Mouse (Mus musculus): ENCODE data around the gene Eif3l. TPM values are rescaled to one million over a fixed set of nuclear protein-coding genes. Genes with fewer than 3 reads are reported as not detected.

The Eif3l gene
- total and polyA plus RNA-seq, 3 experiments: 63.9 to 90.3 (median 69.2) TPM

GRCm38 (mm10) chr15:79110031-79110430, 35.1 kb downstream of the Eif3l start:
- Histone ChIP-seq H3K36me3 (ENCODE audit: control insufficient read depth, insufficient read depth, low read length) (no peaks in the 10 kb centered on the region), H3K4me3 (peak overlapping the region; percentile 94), H3K9ac (ENCODE audit: low read depth, low read length) (peak overlapping the region; percentile 100), H3K27me3 (ENCODE audit: control insufficient read depth, insufficient read depth, low read length) (no peaks in the 10 kb centered on the region), H3K4me1 (ENCODE audit: control insufficient read depth, insufficient read depth, low read length) (peaks cover 10% of the 10 kb centered on the region), H3K79me2 (replicated peaks; ENCODE audit: control insufficient read depth, insufficient read depth, low read length) (peaks cover 7% of the 10 kb centered on the region), H3K27ac (peak overlapping the region; percentile 97)
- DNase-seq: no peak
- intact Hi-C loops (cut with DNase I): loop anchor here (2.0 kb wide), 1 partner anchor 17 kb away; no protein-coding TSS in a partner anchor
- WGBS: 13% methylated on average over 9 of the region's 9 CpGs
- no peak for TF ChIP-seq EP300 (IDR thresholded peaks at IDR 0.05; ENCODE audit: insufficient read depth, low read depth, low read length)
- no peak for TF ChIP-seq POLR2A (IDR thresholded peaks at IDR 0.05; ENCODE audit: insufficient read depth, low read depth, low read length)
- TF ChIP-seq CTCF (IDR thresholded peaks at IDR 0.05): no peak

GRCm38 (mm10) chr15:79110528-79110927, 35.5 kb downstream of the Eif3l start:
- TF ChIP-seq CTCF (IDR thresholded peaks at IDR 0.05) (no peak), POLR2A (IDR thresholded peaks at IDR 0.05; ENCODE audit: insufficient read depth, low read depth, low read length) (no peak), EP300 (IDR thresholded peaks at IDR 0.05; ENCODE audit: insufficient read depth, low read depth, low read length) (no peak)
- Histone ChIP-seq H3K9ac (ENCODE audit: low read depth, low read length) (peak overlapping the region; percentile 100), H3K79me2 (replicated peaks; ENCODE audit: control insufficient read depth, insufficient read depth, low read length) (peaks cover 7% of the 10 kb centered on the region), H3K27me3 (ENCODE audit: control insufficient read depth, insufficient read depth, low read length) (no peaks in the 10 kb centered on the region), H3K4me3 (peak overlapping the region; percentile 94), H3K36me3 (ENCODE audit: control insufficient read depth, insufficient read depth, low read length) (no peaks in the 10 kb centered on the region), H3K27ac (peak overlapping the region; percentile 97), H3K4me1 (ENCODE audit: control insufficient read depth, insufficient read depth, low read length) (peaks cover 12% of the 10 kb centered on the region)
- 69% methylated on average over 2 of the region's 2 CpGs for WGBS
- no peak for DNase-seq
- intact Hi-C loops (cut with DNase I): loop anchor here (2.0 kb wide), 1 partner anchor 16 kb away; no protein-coding TSS in a partner anchor

GRCm38 (mm10) chr15:79111774-79112173, 36.8 kb downstream of the Eif3l start:
- Histone ChIP-seq H3K79me2 (replicated peaks; ENCODE audit: control insufficient read depth, insufficient read depth, low read length) (peaks cover 7% of the 10 kb centered on the region), H3K27ac (peak overlapping the region; percentile 67), H3K4me3 (no peak overlapping the region), H3K27me3 (ENCODE audit: control insufficient read depth, insufficient read depth, low read length) (no peaks in the 10 kb centered on the region), H3K36me3 (ENCODE audit: control insufficient read depth, insufficient read depth, low read length) (no peaks in the 10 kb centered on the region), H3K4me1 (ENCODE audit: control insufficient read depth, insufficient read depth, low read length) (peaks cover 12% of the 10 kb centered on the region), H3K9ac (ENCODE audit: low read depth, low read length) (peak overlapping the region; percentile 40)
- DNase-seq: peak in 1 of 2 experiments; percentile 57
- intact Hi-C loops (cut with DNase I): loop anchor here (2.0 kb wide), 1 partner anchor 15 kb away; no protein-coding TSS in a partner anchor
- no peak for TF ChIP-seq CTCF (IDR thresholded peaks at IDR 0.05)
- peak; percentile 37; the same call in 1 of the 2 replicates for TF ChIP-seq POLR2A (IDR thresholded peaks at IDR 0.05; ENCODE audit: insufficient read depth, low read depth, low read length)
- TF ChIP-seq EP300 (IDR thresholded peaks at IDR 0.05; ENCODE audit: insufficient read depth, low read depth, low read length): 0 out of 2 replicates have a peak, but pooled peaks have one; percentile 37
- 54% methylated on average over 4 of the region's 4 CpGs for WGBS

- peaks cover 2% of the 10 kb centered on the region for H3K79me2 ChIP-seq (replicated peaks; ENCODE audit: control insufficient read depth, insufficient read depth, low read length)
- TF ChIP-seq EP300 (IDR thresholded peaks at IDR 0.05; ENCODE audit: insufficient read depth, low read depth, low read length): 0 out of 2 replicates have a peak, but pooled peaks have one; percentile 9
- no peak for TF ChIP-seq POLR2A (IDR thresholded peaks at IDR 0.05; ENCODE audit: insufficient read depth, low read depth, low read length)
- intact Hi-C loops (cut with DNase I): no loop called here
- no peak overlapping the region for H3K27ac ChIP-seq
- DNase-seq: no peak
- H3K4me3 ChIP-seq: no peak overlapping the region
- H3K27me3 ChIP-seq (ENCODE audit: control insufficient read depth, insufficient read depth, low read length): no peaks in the 10 kb centered on the region
- H3K9ac ChIP-seq (ENCODE audit: low read depth, low read length): no peak overlapping the region
- H3K4me1 ChIP-seq (ENCODE audit: control insufficient read depth, insufficient read depth, low read length): peaks cover 10% of the 10 kb centered on the region
- no peaks in the 10 kb centered on the region; the same call in 1 of the 2 replicates for H3K36me3 ChIP-seq (ENCODE audit: control insufficient read depth, insufficient read depth, low read length)
- WGBS: 12% methylated on average over 5 of the region's 5 CpGs
These were observed 40.3 kb downstream of the Eif3l start for GRCm38 (mm10) chr15:79115276-79115675.

GRCm38 (mm10) chr15:79119491-79119890, 44.5 kb downstream of the Eif3l start:
- DNase-seq: no peak
- intact Hi-C loops (cut with DNase I): no loop called here

GRCm38 (mm10) chr15:79122119-79122518, 47.1 kb downstream of the Eif3l start:
- Histone ChIP-seq H3K4me3 (no peak overlapping the region), H3K27me3 (ENCODE audit: control insufficient read depth, insufficient read depth, low read length) (no peaks in the 10 kb centered on the region), H3K27ac (peak overlapping the region; percentile 15; the same call in 1 of the 2 replicates), H3K9ac (ENCODE audit: low read depth, low read length) (no peak overlapping the region), H3K79me2 (replicated peaks; ENCODE audit: control insufficient read depth, insufficient read depth, low read length) (no peaks in the 10 kb centered on the region), H3K4me1 (ENCODE audit: control insufficient read depth, insufficient read depth, low read length) (peaks cover 9% of the 10 kb centered on the region; the same call in 1 of the 2 replicates), H3K36me3 (ENCODE audit: control insufficient read depth, insufficient read depth, low read length) (peaks cover 2% of the 10 kb centered on the region; the same call in 1 of the 2 replicates)
- 58% methylated on average over 4 of the region's 4 CpGs for WGBS
- no peak for DNase-seq
- TF ChIP-seq POLR2A (IDR thresholded peaks at IDR 0.05; ENCODE audit: insufficient read depth, low read depth, low read length) (no peak), EP300 (IDR thresholded peaks at IDR 0.05; ENCODE audit: insufficient read depth, low read depth, low read length) (no peak), CTCF (IDR thresholded peaks at IDR 0.05) (no peak)
- intact Hi-C loops (cut with DNase I): no loop called here

More at GRCm38 (mm10) chr15:79119491-79119890, 44.5 kb downstream of the Eif3l start:
- Histone ChIP-seq H3K27me3 (ENCODE audit: control insufficient read depth, insufficient read depth, low read length) (no peaks in the 10 kb centered on the region), H3K4me1 (ENCODE audit: control insufficient read depth, insufficient read depth, low read length) (peaks cover 13% of the 10 kb centered on the region), H3K9ac (ENCODE audit: low read depth, low read length) (no peak overlapping the region), H3K36me3 (ENCODE audit: control insufficient read depth, insufficient read depth, low read length) (peaks cover 2% of the 10 kb centered on the region; the same call in 1 of the 2 replicates), H3K79me2 (replicated peaks; ENCODE audit: control insufficient read depth, insufficient read depth, low read length) (no peaks in the 10 kb centered on the region), H3K27ac (no peak overlapping the region), H3K4me3 (no peak overlapping the region)
- WGBS: 74% methylated on average over 9 of the region's 9 CpGs
- no peak for TF ChIP-seq POLR2A (IDR thresholded peaks at IDR 0.05; ENCODE audit: insufficient read depth, low read depth, low read length)
- TF ChIP-seq EP300 (IDR thresholded peaks at IDR 0.05; ENCODE audit: insufficient read depth, low read depth, low read length): no peak
- TF ChIP-seq CTCF (IDR thresholded peaks at IDR 0.05): no peak

Measured in heart, adult 2 months (tissue).